Mouse (Mus musculus): ENCODE measurements around the gene Pagr1a. TPM values are rescaled to one million over a fixed set of nuclear protein-coding genes. Genes with fewer than 3 reads are reported as not detected.

Pagr1a gene
- polyA plus RNA-seq, 2 experiments: 15.2 to 32.2 TPM

- H3K4me3 ChIP-seq (ENCODE audit: insufficient read depth in 1 of 2, low read depth in 2 of 2, low read length in 2 of 2): peak overlapping the region; percentile 66 to 95
- peaks cover 38 to 40% of the 10 kb centered on the region in 2 experiments for H3K4me1 ChIP-seq (replicated peaks; ENCODE audit: control insufficient read depth in 2 of 2, insufficient read depth in 2 of 2, low read length in 1 of 2)
- no peak for TF ChIP-seq EP300 (IDR thresholded peaks at IDR 0.05; ENCODE audit: low read depth)
- TF ChIP-seq CTCF (IDR thresholded peaks at IDR 0.05; ENCODE audit: low read depth): no peak
- H3K36me3 ChIP-seq (replicated peaks; ENCODE audit: control insufficient read depth, insufficient read depth, low read depth): peaks cover 69% of the 10 kb centered on the region
- no peaks in the 10 kb centered on the region for H3K9me3 ChIP-seq (ENCODE audit: control insufficient read depth, low read length)
- peak overlapping the region; percentile 89 for H3K27ac ChIP-seq
- H3K9ac ChIP-seq (replicated peaks): peak overlapping the region; percentile 96
- DNase-seq (ENCODE audit: low read depth in 3 of 3, low spot score in 3 of 3) (peak; percentile 68 to 71 (median 69)), ATAC-seq (ENCODE audit: insufficient read depth) (peak; percentile 46)
- peak overlapping the region; percentile 76 for H3K4me2 ChIP-seq (ENCODE audit: low read depth)
- WGBS (ENCODE audit: insufficient replicate concordance): 0% methylated on average over 28 of the region's 48 CpGs
- H3K27me3 ChIP-seq (ENCODE audit: control insufficient read depth, insufficient read depth, low read length): no peaks in the 10 kb centered on the region
These were observed 9.4 kb upstream of the Pagr1a start for GRCm38 (mm10) chr7:127026616-127026983.

DNA sequence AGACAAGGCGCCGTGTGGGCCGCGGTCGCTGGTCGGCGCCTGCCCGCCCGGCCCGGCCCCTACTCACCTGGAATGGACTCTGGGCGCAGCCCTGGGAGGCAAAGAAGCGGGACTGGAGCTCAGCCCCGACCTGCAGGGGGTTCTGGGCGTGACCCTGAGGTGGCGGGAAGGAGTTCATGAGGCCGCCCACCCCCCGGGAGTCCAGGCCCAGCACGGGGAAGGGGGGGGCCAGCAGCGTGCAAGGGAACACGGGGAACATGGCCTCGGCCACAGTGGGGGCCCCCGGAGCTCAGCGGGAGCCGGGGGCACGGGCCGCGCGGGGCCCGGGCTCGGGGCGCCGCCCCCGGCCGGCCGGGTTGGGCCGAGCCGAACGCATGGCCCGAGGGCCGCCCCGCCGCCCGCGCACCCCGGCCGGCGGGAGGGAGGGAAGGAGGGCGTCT lies 9.0 kb upstream of the Pagr1a start:
- peaks cover 65% of the 10 kb centered on the region for H3K36me3 ChIP-seq (replicated peaks; ENCODE audit: control insufficient read depth, insufficient read depth, low read depth)
- H3K27ac ChIP-seq: peak overlapping the region; percentile 89
- 0% methylated on average over 29 of the region's 48 CpGs for WGBS (ENCODE audit: insufficient replicate concordance)
- no peaks in the 10 kb centered on the region for H3K27me3 ChIP-seq (ENCODE audit: control insufficient read depth, insufficient read depth, low read length)
- peak overlapping the region; percentile 96 for H3K9ac ChIP-seq (replicated peaks)
- H3K4me3 ChIP-seq (ENCODE audit: insufficient read depth in 1 of 2, low read depth in 2 of 2, low read length in 2 of 2): peak overlapping the region; percentile 66 to 95
- peak overlapping the region; percentile 76 for H3K4me2 ChIP-seq (ENCODE audit: low read depth)
- peak; percentile 42 for ATAC-seq (ENCODE audit: insufficient read depth)
- H3K9me3 ChIP-seq (ENCODE audit: control insufficient read depth, low read length): no peaks in the 10 kb centered on the region
- peak in 1 of 3 experiments; percentile 44 for DNase-seq (ENCODE audit: low read depth in 3 of 3, low spot score in 3 of 3)
- no peak for TF ChIP-seq EP300 (IDR thresholded peaks at IDR 0.05; ENCODE audit: low read depth)
- peak; percentile 12; the same call in 1 of the 2 replicates for TF ChIP-seq CTCF (IDR thresholded peaks at IDR 0.05; ENCODE audit: low read depth)
- peaks cover 38 to 40% of the 10 kb centered on the region in 2 experiments for H3K4me1 ChIP-seq (replicated peaks; ENCODE audit: control insufficient read depth in 2 of 2, insufficient read depth in 2 of 2, low read length in 1 of 2)

DNA sequence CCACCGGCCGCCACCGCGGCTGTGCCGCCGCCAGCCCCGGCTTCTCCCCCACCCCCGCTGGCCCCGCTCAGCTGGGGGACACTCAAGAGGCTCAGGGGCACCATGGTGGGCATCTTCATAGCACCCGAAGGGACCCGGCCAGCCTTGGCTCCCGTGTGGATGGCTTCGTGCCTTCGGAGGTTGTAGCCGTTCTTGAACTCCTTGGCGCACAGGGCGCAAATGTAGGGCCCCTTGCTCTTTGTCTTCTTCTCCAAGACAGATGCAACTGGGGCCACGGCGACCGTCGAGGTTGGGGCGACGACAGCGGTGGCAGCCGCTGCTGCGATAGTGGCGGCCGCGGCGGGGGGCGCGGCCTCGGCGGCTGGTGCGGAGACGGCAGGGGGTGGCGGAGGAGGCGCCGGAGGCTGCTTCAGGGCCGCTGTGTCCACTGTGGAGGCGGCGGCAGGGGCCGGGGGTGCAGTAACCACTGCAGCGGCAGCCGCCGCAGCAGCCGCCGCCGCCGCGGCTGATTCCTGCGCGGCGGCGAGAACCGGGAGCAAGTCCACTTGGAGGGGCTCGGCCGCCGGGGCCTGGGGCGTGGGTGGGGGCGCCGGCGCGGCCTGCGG lies 8.5 kb upstream of the Pagr1a start:
- Histone ChIP-seq H3K27me3 (ENCODE audit: control insufficient read depth, insufficient read depth, low read length) (no peaks in the 10 kb centered on the region), H3K9me3 (ENCODE audit: control insufficient read depth, low read length) (no peaks in the 10 kb centered on the region), H3K4me1 (replicated peaks; ENCODE audit: control insufficient read depth in 2 of 2, insufficient read depth in 2 of 2, low read length in 1 of 2) (peaks cover 34 to 38% of the 10 kb centered on the region in 2 experiments), H3K9ac (replicated peaks) (peak overlapping the region; percentile 96), H3K27ac (peak overlapping the region; percentile 89), H3K4me2 (ENCODE audit: low read depth) (peak overlapping the region; percentile 76), H3K36me3 (replicated peaks; ENCODE audit: control insufficient read depth, insufficient read depth, low read depth) (peaks cover 59% of the 10 kb centered on the region), H3K4me3 (ENCODE audit: insufficient read depth in 1 of 2, low read depth in 2 of 2, low read length in 2 of 2) (peak overlapping the region; percentile 66 to 95)
- ATAC-seq (ENCODE audit: insufficient read depth) (0 out of 2 replicates have a peak, but pooled peaks have one; percentile 1), DNase-seq (ENCODE audit: low read depth in 3 of 3, low spot score in 3 of 3) (no peak)
- TF ChIP-seq CTCF (IDR thresholded peaks at IDR 0.05; ENCODE audit: low read depth): no peak
- TF ChIP-seq EP300 (IDR thresholded peaks at IDR 0.05; ENCODE audit: low read depth): no peak
- under 1% methylated on average over 61 of the region's 65 CpGs for WGBS (ENCODE audit: insufficient replicate concordance)

DNA sequence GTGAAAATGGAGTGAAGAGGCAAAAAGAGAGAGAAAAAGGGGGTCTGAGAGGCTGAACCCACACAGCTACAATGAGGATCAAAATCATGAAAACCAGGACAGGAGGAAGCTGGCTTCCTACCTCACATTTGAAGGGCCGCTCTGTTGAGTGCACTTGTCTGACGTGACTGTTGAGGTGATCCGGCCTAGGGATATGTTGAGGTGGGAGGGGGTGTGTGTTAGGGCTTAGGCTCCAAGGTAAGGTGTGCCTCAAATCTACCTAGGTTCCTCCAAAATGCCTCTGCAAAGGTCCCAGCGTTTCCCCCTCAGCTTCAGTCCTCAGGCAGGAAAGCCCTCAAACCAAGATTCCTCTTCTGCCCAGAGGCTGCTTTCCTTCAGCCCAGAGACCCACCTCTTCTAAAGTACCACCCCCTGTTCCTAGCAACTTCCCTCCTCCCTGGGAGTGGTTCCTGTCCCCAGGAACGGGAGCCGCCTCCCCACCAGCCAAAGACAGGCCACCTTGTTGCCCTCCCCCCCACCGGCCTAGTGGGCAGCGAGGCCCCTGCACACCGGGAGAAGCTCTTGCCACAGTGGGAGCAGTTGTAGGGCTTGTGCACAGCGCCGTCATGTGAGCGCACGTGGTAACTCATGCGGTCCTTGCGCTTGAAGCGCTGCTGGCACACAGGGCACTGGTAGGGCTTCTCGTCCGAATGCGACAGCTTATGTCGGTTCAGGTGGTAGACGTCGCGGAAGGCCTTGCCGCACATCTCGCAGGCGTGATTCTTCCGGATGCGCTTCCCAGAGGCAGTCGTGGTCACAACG lies 7.8 kb upstream of the Pagr1a start:
- H3K27me3 ChIP-seq (ENCODE audit: control insufficient read depth, insufficient read depth, low read length): no peaks in the 10 kb centered on the region
- H3K27ac ChIP-seq: peak overlapping the region; percentile 89
- H3K4me2 ChIP-seq (ENCODE audit: low read depth): peak overlapping the region; percentile 76
- ATAC-seq (ENCODE audit: insufficient read depth) (peak; percentile 9), DNase-seq (ENCODE audit: low read depth in 3 of 3, low spot score in 3 of 3) (peak; percentile 62 to 73 (median 63))
- no peaks in the 10 kb centered on the region for H3K9me3 ChIP-seq (ENCODE audit: control insufficient read depth, low read length)
- TF ChIP-seq CTCF (IDR thresholded peaks at IDR 0.05; ENCODE audit: low read depth): peak; percentile 93
- 0 out of 2 replicates have a peak, but pooled peaks have one; percentile 10 for TF ChIP-seq EP300 (IDR thresholded peaks at IDR 0.05; ENCODE audit: low read depth)
- peaks cover 52% of the 10 kb centered on the region for H3K36me3 ChIP-seq (replicated peaks; ENCODE audit: control insufficient read depth, insufficient read depth, low read depth)
- under 1% methylated on average over 30 of the region's 30 CpGs for WGBS (ENCODE audit: insufficient replicate concordance)
- H3K4me3 ChIP-seq (ENCODE audit: insufficient read depth in 1 of 2, low read depth in 2 of 2, low read length in 2 of 2): peak overlapping the region; percentile 66 to 95
- peak overlapping the region; percentile 96 for H3K9ac ChIP-seq (replicated peaks)
- peaks cover 29 to 35% of the 10 kb centered on the region in 2 experiments for H3K4me1 ChIP-seq (replicated peaks; ENCODE audit: control insufficient read depth in 2 of 2, insufficient read depth in 2 of 2, low read length in 1 of 2)
